Mouse (Mus musculus) brain, embryonic 14.5 days (tissue): ENCODE results near the gene Gm49388.

Source experiments
- CTCF ChIP-seq: fragments of 200-500 bp; IDR thresholded peaks from 2 replicates; pipeline ENCODE4 v1.5.1; 2012; ENCODE audit warnings: inconsistent platforms, mild to moderate bottlenecking, moderate library complexity, borderline replicate concordance; ENCODE audit not compliant: insufficient read depth, insufficient read length; ENCODE audit errors: extremely low read depth
- POLR2A ChIP-seq: fragments of 200-500 bp; IDR thresholded peaks from 2 replicates; pipeline ENCODE4 v1.6.1; 2012; ENCODE audit warnings: mild to moderate bottlenecking, inconsistent platforms, borderline replicate concordance; ENCODE audit not compliant: poor library complexity, insufficient read depth, insufficient read length, severe bottlenecking; ENCODE audit errors: extremely low read depth

- TF ChIP-seq CTCF (no peak), POLR2A (no peak)
Measured at GRCm38 (mm10) chr7:127768997-127769593, 16.3 kb upstream of the Gm49388 start.
